Mouse (Mus musculus) lung, postnatal 0 days (tissue): ENCODE results near the gene Tex19.2. TPM values are rescaled to one million over a fixed set of nuclear protein-coding genes. Genes with fewer than 3 reads are reported as not detected.
"Not testable (repeated sequence)": the region's sequence is repeated elsewhere in the genome, so short reads cannot be mapped to it uniquely, and the experiment has no call there.

Experiments used
- ATAC-seq: fragments of 200-750 bp; cut with Nextera tagmentation; 2 replicates; pipeline ENCODE4 v1.8.0; 2017; ENCODE audit warnings: moderate library complexity
- DNase-seq: peaks from one replicate; pipeline ENCODE4 v3.0.0-alpha.2; 2016; ENCODE audit warnings: low spot score
- H3K27ac ChIP-seq: fragments of 300-500 bp; sonication (generic); 2 replicates; pipeline ENCODE4 v1.5.1; 2014; ENCODE audit warnings: antibody characterized with exemption, mild to moderate bottlenecking, low read length, mixed read lengths
- H3K27me3 ChIP-seq: fragments of 300-500 bp; sonication (generic); replicated peaks from 2 replicates; pipeline ENCODE4 v1.6.1; 2014; ENCODE audit warnings: low read length, mixed read lengths; ENCODE audit not compliant: insufficient read depth
- H3K36me3 ChIP-seq: fragments of 300-500 bp; sonication (generic); 2 replicates; pipeline ENCODE4 v1.6.1; 2014; ENCODE audit warnings: low read length, mixed read lengths; ENCODE audit not compliant: insufficient read depth
- H3K4me1 ChIP-seq: fragments of 300-500 bp; sonication (generic); 2 replicates; pipeline ENCODE4 v1.6.1; 2014; ENCODE audit warnings: antibody characterized with exemption, low read depth, low read length, mixed read lengths; ENCODE audit not compliant: insufficient read depth
- H3K4me2 ChIP-seq: fragments of 300-500 bp; sonication (generic); replicated peaks from 2 replicates; pipeline ENCODE4 v1.6.1; 2014; ENCODE audit warnings: low read depth, mild to moderate bottlenecking, low read length, moderate library complexity, mixed read lengths
- H3K4me3 ChIP-seq: fragments of 300-500 bp; sonication (generic); 2 replicates; pipeline ENCODE4 v1.5.1; 2014; ENCODE audit warnings: low read depth, low read length
- H3K9ac ChIP-seq: fragments of 300-500 bp; sonication (generic); replicated peaks from 2 replicates; pipeline ENCODE4 v1.6.1; 2014; ENCODE audit warnings: low read depth, mild to moderate bottlenecking
- H3K9me3 ChIP-seq: fragments of 300-500 bp; sonication (generic); 2 replicates; pipeline ENCODE4 v1.6.1; 2016; ENCODE audit warnings: low read length, mixed read lengths
- CTCF ChIP-seq: IDR thresholded peaks from 2 replicates; pipeline ENCODE4 v1.5.1; 2016; ENCODE audit warnings: antibody characterized with exemption, mild to moderate bottlenecking
- EP300 ChIP-seq: IDR thresholded peaks from 2 replicates; pipeline ENCODE4 v1.6.1; 2016; ENCODE audit warnings: antibody characterized with exemption, mild to moderate bottlenecking, control low read depth
- WGBS: fragments of 180-500 bp; shearing (Covaris S2); extraction: QIAGEN DNeasy Blood & Tissue Kit; methylation state at CpG from one replicate; pipeline ENCODE4 v1.1.7; 2014; 5-methylcytosine and 5-hydroxymethylcytosine counted together
- polyA plus RNA-seq: library from polyadenylated mRNA; unstranded; fragments of >200 nt; fragmentation: Nextera tagmentation; extraction: Ambion mirVana; gene quantifications from 2 replicates; pipeline ENCODE4 v1.2.1, GENCODE M21; 2015

Gene Tex19.2
- polyA plus RNA-seq, 1 experiment from 2014 or later: not detected

GRCm38 (mm10) chr11:121082250-121082649 lies 36.2 kb downstream of the Tex19.2 start:
- no peaks in the 10 kb centered on the region for H3K27me3 ChIP-seq
- H3K36me3 ChIP-seq: no peaks in the 10 kb centered on the region
- ATAC-seq (no peak), DNase-seq (no peak)
- H3K4me1 ChIP-seq: no peaks in the 10 kb centered on the region
- no peak overlapping the region for H3K9ac ChIP-seq
- no peak overlapping the region for H3K4me2 ChIP-seq
- H3K27ac ChIP-seq: no peak overlapping the region
- WGBS: 66% methylated on average over 3 of the region's 3 CpGs
- no peak overlapping the region for H3K4me3 ChIP-seq
- no peaks in the 10 kb centered on the region for H3K9me3 ChIP-seq
- TF ChIP-seq CTCF (no peak), EP300 (no peak)

DNA sequence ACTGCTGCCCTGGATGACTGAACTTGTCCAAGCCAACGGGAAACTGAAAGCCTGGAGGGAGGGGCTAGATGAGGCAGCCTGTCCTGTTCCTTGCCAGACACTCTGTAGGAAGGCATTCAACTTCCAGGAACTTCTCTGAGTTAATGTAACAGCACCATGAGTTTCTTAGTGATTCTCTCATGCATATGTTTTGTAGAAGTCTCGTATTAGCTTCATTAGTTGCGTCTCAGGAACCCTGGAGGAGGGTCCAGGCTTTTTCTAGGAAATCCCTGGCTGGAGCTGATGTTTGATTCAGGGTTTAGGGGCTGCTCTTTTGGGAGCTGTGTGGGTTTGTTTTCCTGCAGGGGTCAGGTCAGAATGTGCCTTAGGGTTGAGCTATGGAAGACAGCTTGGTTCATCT lies 37.4 kb downstream of the Tex19.2 start, which contains the start of gene Sectm1a:
Sectm1a (minus strand) TSS at position 101 of the 400 bp plus-strand sequence.
- ATAC-seq (no peak), DNase-seq (no peak)
- WGBS: 60% methylated on average over 3 of the region's 3 CpGs
- H3K27ac ChIP-seq: no peak within 1 kb of the TSS
- no peaks in the 10 kb centered on the region for H3K4me1 ChIP-seq
- H3K4me2 ChIP-seq: no peak within 1 kb of the TSS
- no peaks in the 10 kb centered on the region for H3K27me3 ChIP-seq
- TF ChIP-seq CTCF (no peak), EP300 (no peak)
- H3K9me3 ChIP-seq: no peaks in the 10 kb centered on the region
- no peaks in the 10 kb centered on the region for H3K36me3 ChIP-seq
- no peak within 1 kb of the TSS for H3K9ac ChIP-seq
- H3K4me3 ChIP-seq: no peak within 1 kb of the TSS

DNA sequence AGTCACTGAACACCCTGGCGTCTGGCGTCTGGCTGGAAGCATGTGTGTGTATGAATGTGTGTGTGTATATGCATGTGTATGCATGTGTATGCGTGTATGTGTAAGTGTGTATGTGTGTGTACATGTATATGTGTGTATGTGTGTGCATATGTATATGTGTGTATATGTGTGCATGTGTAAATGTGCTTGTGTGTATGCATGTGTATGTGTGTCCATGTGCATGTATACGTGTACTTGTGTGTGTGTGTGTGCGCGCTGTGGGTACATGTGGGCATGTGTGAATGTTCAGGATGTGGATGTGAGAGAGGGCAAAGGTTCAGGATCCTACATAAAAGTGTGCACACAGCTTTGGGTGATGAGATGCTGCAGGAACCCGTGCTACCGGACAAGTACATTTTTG lies 38.1 kb downstream of the Tex19.2 start:
- Histone ChIP-seq H3K4me1 (no peaks in the 10 kb centered on the region), H3K36me3 (no peaks in the 10 kb centered on the region), H3K9me3 (no peaks in the 10 kb centered on the region), H3K27me3 (no peaks in the 10 kb centered on the region), H3K9ac (no peak overlapping the region), H3K4me3 (no peak overlapping the region), H3K4me2 (no peak overlapping the region), H3K27ac (no peak overlapping the region)
- WGBS: 92% methylated on average over 8 of the region's 8 CpGs
- ATAC-seq (no peak), DNase-seq (no peak)
- no peak for TF ChIP-seq CTCF
- TF ChIP-seq EP300: no peak

DNA sequence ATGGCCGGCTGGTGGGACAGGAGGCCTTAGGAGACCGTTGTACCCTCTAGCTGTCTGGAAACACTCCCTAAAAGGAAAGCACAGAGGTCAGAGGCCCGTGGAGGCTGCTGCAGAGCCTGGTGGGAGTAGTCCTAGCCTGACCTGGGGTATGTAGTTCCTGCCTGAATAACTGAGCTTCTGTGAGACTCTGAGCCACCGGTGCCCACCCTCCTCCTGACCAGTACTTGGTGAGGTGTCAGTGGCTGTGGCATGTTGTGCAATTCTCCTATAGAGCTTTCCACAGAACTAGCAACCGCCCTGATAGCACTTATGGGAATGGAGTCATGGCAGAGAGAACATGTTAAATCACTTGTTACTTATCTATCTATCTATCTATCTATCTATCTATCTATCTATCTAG lies 42.8 kb downstream of the Tex19.2 start:
- Histone ChIP-seq H3K9ac (no peak overlapping the region), H3K9me3 (no peaks in the 10 kb centered on the region), H3K4me1 (no peaks in the 10 kb centered on the region), H3K4me2 (no peak overlapping the region), H3K27me3 (no peaks in the 10 kb centered on the region), H3K27ac (no peak overlapping the region), H3K4me3 (no peak overlapping the region), H3K36me3 (no peaks in the 10 kb centered on the region)
- TF ChIP-seq EP300 (no peak), CTCF (no peak)
- 64% methylated on average over 5 of the region's 5 CpGs for WGBS
- DNase-seq (no peak), ATAC-seq (no peak)

DNA sequence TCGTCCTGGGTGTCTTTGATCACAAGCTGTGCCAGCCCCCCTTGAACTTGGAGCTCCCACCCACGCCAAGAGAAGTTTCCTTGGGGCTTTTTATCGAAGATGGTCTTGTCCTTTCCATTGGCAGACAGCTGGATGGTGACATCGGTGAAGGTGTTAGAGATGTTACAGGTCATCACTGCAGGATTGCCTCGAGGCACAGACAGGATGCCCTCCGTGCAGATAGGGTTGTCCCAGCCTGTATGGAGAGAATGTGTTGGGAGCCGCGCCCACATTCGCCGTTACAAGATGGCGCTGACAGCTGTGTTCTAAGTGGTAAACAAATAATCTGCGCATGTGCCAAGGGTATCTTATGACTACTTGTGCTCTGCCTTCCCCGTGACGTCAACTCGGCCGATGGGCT lies 48.8 kb downstream of the Tex19.2 start:
- WGBS: 90% methylated on average over 11 of the region's 16 CpGs
- H3K4me3 ChIP-seq, H3K27me3 ChIP-seq, H3K9ac ChIP-seq, H3K27ac ChIP-seq, H3K4me2 ChIP-seq, H3K4me1 ChIP-seq, DNase-seq, H3K9me3 ChIP-seq, ATAC-seq, H3K36me3 ChIP-seq: not testable (repeated sequence)

DNA sequence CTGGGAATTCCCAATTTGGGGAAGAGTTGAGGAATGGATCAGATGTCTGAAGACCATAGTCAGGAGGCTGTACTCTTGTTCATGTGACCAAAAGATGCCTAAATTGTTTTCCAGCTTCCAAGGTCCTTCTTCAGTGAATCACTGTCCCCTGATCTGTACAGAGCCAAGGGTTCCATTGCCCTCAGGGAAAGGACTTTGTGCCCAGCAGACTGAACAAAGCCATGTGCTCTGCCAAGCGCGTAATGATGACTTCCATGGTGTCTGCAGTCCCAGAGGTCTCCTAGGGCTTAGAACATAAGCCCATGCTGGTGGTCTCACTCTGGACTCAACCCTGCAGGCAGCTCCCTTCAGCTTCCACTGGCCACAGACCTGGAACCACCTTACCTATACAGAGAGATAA lies 50.6 kb downstream of the Tex19.2 start:
- no peaks in the 10 kb centered on the region for H3K4me1 ChIP-seq
- H3K27ac ChIP-seq: no peak overlapping the region
- DNase-seq (no peak), ATAC-seq (no peak)
- WGBS: 95% methylated on average over 2 of the region's 2 CpGs
- H3K9ac ChIP-seq: no peak overlapping the region
- TF ChIP-seq EP300: no peak
- no peak for TF ChIP-seq CTCF
- no peaks in the 10 kb centered on the region for H3K9me3 ChIP-seq
- no peak overlapping the region for H3K4me3 ChIP-seq
- no peaks in the 10 kb centered on the region for H3K27me3 ChIP-seq
- no peak overlapping the region for H3K4me2 ChIP-seq
- H3K36me3 ChIP-seq: no peaks in the 10 kb centered on the region

Other genes with a start within 250 kb of the Tex19.2 start
- 3.4 and 3.7 TPM in 2 replicates for gene Ccdc57, start 185.8 kb downstream of the Tex19.2 start, polyA plus RNA-seq
- 10.0 and 10.4 TPM in 2 replicates for gene Slc16a3, start 170.2 kb downstream of the Tex19.2 start, polyA plus RNA-seq
- 83.7 and 84.4 TPM in 2 replicates for gene Csnk1d, start 127.3 kb downstream of the Tex19.2 start, polyA plus RNA-seq
- gene Cd7, start 79.3 kb downstream of the Tex19.2 start, polyA plus RNA-seq: 2.4 TPM in 2 replicates
- 0.24 and 0.31 TPM in 2 replicates for gene Sectm1b, start 55.1 kb downstream of the Tex19.2 start, polyA plus RNA-seq
- gene Sectm1a, start 37.5 kb downstream of the Tex19.2 start, polyA plus RNA-seq: 0.29 TPM in 2 replicates
- gene Tex19.1, start 27.5 kb upstream of the Tex19.2 start, polyA plus RNA-seq: not detected in 2 replicates
- gene Uts2r, start 41.6 kb upstream of the Tex19.2 start, polyA plus RNA-seq: not detected in 2 replicates
- gene Hexdc, start 85.8 kb upstream of the Tex19.2 start, polyA plus RNA-seq: 4.5 and 6.1 TPM in 2 replicates
- 18.3 and 20.3 TPM in 2 replicates for gene Ogfod3, start 86.0 kb upstream of the Tex19.2 start, polyA plus RNA-seq
- 28.9 and 29.3 TPM in 2 replicates for gene Cybc1, start 110.6 kb upstream of the Tex19.2 start, polyA plus RNA-seq
- 15.8 and 18.7 TPM in 2 replicates for gene Narf, start 118.6 kb upstream of the Tex19.2 start, polyA plus RNA-seq
- gene Foxk2, start 141.3 kb upstream of the Tex19.2 start, polyA plus RNA-seq: 4.0 and 5.1 TPM in 2 replicates
- gene Wdr45b, start 235.8 kb upstream of the Tex19.2 start, polyA plus RNA-seq: 62.2 and 63.0 TPM in 2 replicates